Mouse (Mus musculus): Measurements from ENCODE around the gene Ipo11. TPM values are rescaled to one million over a fixed set of nuclear protein-coding genes. Genes with fewer than 3 reads are reported as not detected.

Gene Ipo11
- polyA plus RNA-seq, 1 experiment: 25.1 TPM

GRCm38 (mm10) chr13:106825618-106826017, 111.1 kb downstream of the Ipo11 start:
- TF ChIP-seq POLR2A (IDR thresholded peaks at IDR 0.05; ENCODE audit: control insufficient read depth, extremely low read depth, insufficient read depth, low read length, poor library complexity) (no peak), CTCF (IDR thresholded peaks at IDR 0.05; ENCODE audit: borderline replicate concordance, control insufficient read depth, extremely low read depth, insufficient read depth, low read length, poor library complexity) (no peak)
- H3K27me3 ChIP-seq (ENCODE audit: control insufficient read depth, insufficient read depth, low read length): no peaks in the 10 kb centered on the region
- H3K4me3 ChIP-seq (ENCODE audit: control insufficient read depth, insufficient read depth, low read length): no peak overlapping the region
- H3K36me3 ChIP-seq (ENCODE audit: control insufficient read depth, insufficient read depth, low read length): no peaks in the 10 kb centered on the region
- H3K27ac ChIP-seq (ENCODE audit: control insufficient read depth, insufficient read depth, low read length): no peak overlapping the region
- 25% methylated on average over 5 of the region's 5 CpGs for WGBS
- no peak for DNase-seq
- H3K4me1 ChIP-seq (replicated peaks; ENCODE audit: control insufficient read depth, insufficient read depth, low read length): no peaks in the 10 kb centered on the region

GRCm38 (mm10) chr13:106823875-106824191, 112.9 kb downstream of the Ipo11 start:
- no peak for TF ChIP-seq POLR2A (IDR thresholded peaks at IDR 0.05; ENCODE audit: control insufficient read depth, extremely low read depth, insufficient read depth, low read length, poor library complexity)
- Histone ChIP-seq H3K27me3 (ENCODE audit: control insufficient read depth, insufficient read depth, low read length) (no peaks in the 10 kb centered on the region), H3K4me3 (ENCODE audit: control insufficient read depth, insufficient read depth, low read length) (no peak overlapping the region), H3K36me3 (ENCODE audit: control insufficient read depth, insufficient read depth, low read length) (no peaks in the 10 kb centered on the region), H3K4me1 (replicated peaks; ENCODE audit: control insufficient read depth, insufficient read depth, low read length) (no peaks in the 10 kb centered on the region), H3K27ac (ENCODE audit: control insufficient read depth, insufficient read depth, low read length) (no peak overlapping the region)
- WGBS: 96% methylated on average over 2 of the region's 2 CpGs
- DNase-seq: no peak

- TF ChIP-seq POLR2A (IDR thresholded peaks at IDR 0.05; ENCODE audit: control insufficient read depth, extremely low read depth, insufficient read depth, low read length, poor library complexity) (no peak), CTCF (IDR thresholded peaks at IDR 0.05; ENCODE audit: borderline replicate concordance, control insufficient read depth, extremely low read depth, insufficient read depth, low read length, poor library complexity) (no peak)
- Histone ChIP-seq H3K4me1 (replicated peaks; ENCODE audit: control insufficient read depth, insufficient read depth, low read length) (no peaks in the 10 kb centered on the region), H3K36me3 (ENCODE audit: control insufficient read depth, insufficient read depth, low read length) (no peaks in the 10 kb centered on the region), H3K27me3 (ENCODE audit: control insufficient read depth, insufficient read depth, low read length) (no peaks in the 10 kb centered on the region), H3K27ac (ENCODE audit: control insufficient read depth, insufficient read depth, low read length) (no peak overlapping the region), H3K4me3 (ENCODE audit: control insufficient read depth, insufficient read depth, low read length) (no peak overlapping the region)
- 96% methylated on average over 12 of the region's 12 CpGs for WGBS
- DNase-seq: no peak
These were observed 113.5 kb downstream of the Ipo11 start for GRCm38 (mm10) chr13:106823121-106823874.

GRCm38 (mm10) chr13:106820149-106820548, 116.6 kb downstream of the Ipo11 start:
- no peaks in the 10 kb centered on the region for H3K36me3 ChIP-seq (ENCODE audit: control insufficient read depth, insufficient read depth, low read length)
- H3K27ac ChIP-seq (ENCODE audit: control insufficient read depth, insufficient read depth, low read length): no peak overlapping the region
- TF ChIP-seq POLR2A (IDR thresholded peaks at IDR 0.05; ENCODE audit: control insufficient read depth, extremely low read depth, insufficient read depth, low read length, poor library complexity) (no peak), CTCF (IDR thresholded peaks at IDR 0.05; ENCODE audit: borderline replicate concordance, control insufficient read depth, extremely low read depth, insufficient read depth, low read length, poor library complexity) (no peak)
- no peaks in the 10 kb centered on the region for H3K27me3 ChIP-seq (ENCODE audit: control insufficient read depth, insufficient read depth, low read length)
- WGBS: 92% methylated on average over 2 of the region's 2 CpGs
- H3K4me1 ChIP-seq (replicated peaks; ENCODE audit: control insufficient read depth, insufficient read depth, low read length): no peaks in the 10 kb centered on the region
- H3K4me3 ChIP-seq (ENCODE audit: control insufficient read depth, insufficient read depth, low read length): no peak overlapping the region
- DNase-seq: no peak

GRCm38 (mm10) chr13:106819749-106820148, 117.0 kb downstream of the Ipo11 start:
- no peak overlapping the region for H3K27ac ChIP-seq (ENCODE audit: control insufficient read depth, insufficient read depth, low read length)
- no peaks in the 10 kb centered on the region for H3K36me3 ChIP-seq (ENCODE audit: control insufficient read depth, insufficient read depth, low read length)
- no peaks in the 10 kb centered on the region for H3K4me1 ChIP-seq (replicated peaks; ENCODE audit: control insufficient read depth, insufficient read depth, low read length)
- no peaks in the 10 kb centered on the region for H3K27me3 ChIP-seq (ENCODE audit: control insufficient read depth, insufficient read depth, low read length)
- 93% methylated on average over 4 of the region's 4 CpGs for WGBS
- H3K4me3 ChIP-seq (ENCODE audit: control insufficient read depth, insufficient read depth, low read length): no peak overlapping the region
- TF ChIP-seq CTCF (IDR thresholded peaks at IDR 0.05; ENCODE audit: borderline replicate concordance, control insufficient read depth, extremely low read depth, insufficient read depth, low read length, poor library complexity) (no peak), POLR2A (IDR thresholded peaks at IDR 0.05; ENCODE audit: control insufficient read depth, extremely low read depth, insufficient read depth, low read length, poor library complexity) (no peak)
- no peak for DNase-seq

GRCm38 (mm10) chr13:106817066-106817465, 119.7 kb downstream of the Ipo11 start:
- no peak for TF ChIP-seq CTCF (IDR thresholded peaks at IDR 0.05; ENCODE audit: borderline replicate concordance, control insufficient read depth, extremely low read depth, insufficient read depth, low read length, poor library complexity)

GRCm38 (mm10) chr13:106813519-106813918, 123.2 kb downstream of the Ipo11 start:
- H3K27me3 ChIP-seq (ENCODE audit: control insufficient read depth, insufficient read depth, low read length): no peaks in the 10 kb centered on the region
- H3K27ac ChIP-seq (ENCODE audit: control insufficient read depth, insufficient read depth, low read length): no peak overlapping the region
- H3K36me3 ChIP-seq (ENCODE audit: control insufficient read depth, insufficient read depth, low read length): 0 out of 2 replicates have a peak, but pooled peaks cover 3% of the 10 kb centered on the region
- H3K4me1 ChIP-seq (replicated peaks; ENCODE audit: control insufficient read depth, insufficient read depth, low read length): no peaks in the 10 kb centered on the region
- no peak for DNase-seq
- no peak overlapping the region for H3K4me3 ChIP-seq (ENCODE audit: control insufficient read depth, insufficient read depth, low read length)
- TF ChIP-seq POLR2A (IDR thresholded peaks at IDR 0.05; ENCODE audit: control insufficient read depth, extremely low read depth, insufficient read depth, low read length, poor library complexity) (no peak), CTCF (IDR thresholded peaks at IDR 0.05; ENCODE audit: borderline replicate concordance, control insufficient read depth, extremely low read depth, insufficient read depth, low read length, poor library complexity) (no peak)
- 49% methylated on average over 4 of the region's 4 CpGs for WGBS

More at GRCm38 (mm10) chr13:106817066-106817465, 119.7 kb downstream of the Ipo11 start:
- Histone ChIP-seq H3K4me3 (ENCODE audit: control insufficient read depth, insufficient read depth, low read length) (no peak overlapping the region), H3K36me3 (ENCODE audit: control insufficient read depth, insufficient read depth, low read length) (no peaks in the 10 kb centered on the region), H3K4me1 (replicated peaks; ENCODE audit: control insufficient read depth, insufficient read depth, low read length) (no peaks in the 10 kb centered on the region), H3K27me3 (ENCODE audit: control insufficient read depth, insufficient read depth, low read length) (no peaks in the 10 kb centered on the region), H3K27ac (ENCODE audit: control insufficient read depth, insufficient read depth, low read length) (no peak overlapping the region)
- no peak for DNase-seq
- WGBS: 94% methylated on average over 5 of the region's 5 CpGs

All from thymus, adult 2 months (tissue).